Mouse (Mus musculus): Measurements from ENCODE around the gene Zmynd19. TPM values are rescaled to one million over a fixed set of nuclear protein-coding genes. Genes with fewer than 3 reads are reported as not detected.
"Not testable (repeated sequence)": the region's sequence is repeated elsewhere in the genome, so short reads cannot be mapped to it uniquely, and the experiment has no call there.

Zmynd19 gene
- total RNA-seq, 2 experiments from 2014 or later: 43.5 to 45.5 TPM

GRCm38 (mm10) chr2:24934441-24934963 lies 15.1 kb upstream of the Zmynd19 start:
- no peak for DNase-seq (ENCODE audit: extremely low spot score in 1 of 2, low spot score in 2 of 2)

GRCm38 (mm10) chr2:24935057-24935796 lies 14.4 kb upstream of the Zmynd19 start, which contains the start of gene Arrdc1:
Gene Arrdc1, minus strand, starts transcription at chr2:24935252.
- intact Hi-C loops (cut with DNase I): no loop called here
- DNase-seq (ENCODE audit: extremely low spot score in 1 of 2, low spot score in 2 of 2): peak; percentile 85 to 94

More at GRCm38 (mm10) chr2:24934441-24934963, 15.1 kb upstream of the Zmynd19 start:
- intact Hi-C loops (cut with DNase I): no loop called here

GRCm38 (mm10) chr2:24942092-24942491 lies 7.5 kb upstream of the Zmynd19 start:
- intact Hi-C loops (cut with DNase I): no loop called here
- DNase-seq (ENCODE audit: extremely low spot score in 1 of 2, low spot score in 2 of 2): no peak

GRCm38 (mm10) chr2:24944304-24944703 lies 5.3 kb upstream of the Zmynd19 start:
- intact Hi-C loops (cut with DNase I); DNase-seq (ENCODE audit: extremely low spot score in 1 of 2, low spot score in 2 of 2): not testable (repeated sequence)

- intact Hi-C loops (cut with DNase I): no loop called here
- no peak for DNase-seq (ENCODE audit: extremely low spot score in 1 of 2, low spot score in 2 of 2)
Measured at GRCm38 (mm10) chr2:24950189-24950535, 570 bp downstream of the Zmynd19 start.

- DNase-seq (ENCODE audit: extremely low spot score in 1 of 2, low spot score in 2 of 2): no peak
- intact Hi-C loops (cut with DNase I): no loop called here
Measured at GRCm38 (mm10) chr2:24952537-24953055, 3.0 kb downstream of the Zmynd19 start.

GRCm38 (mm10) chr2:24960910-24961309 lies 11.3 kb downstream of the Zmynd19 start:
- peak in 1 of 2 experiments; percentile 45 for DNase-seq (ENCODE audit: extremely low spot score in 1 of 2, low spot score in 2 of 2)

GRCm38 (mm10) chr2:24962304-24963000 lies 12.9 kb downstream of the Zmynd19 start, which contains the start of gene Dph7:
Gene Dph7, plus strand, starts transcription at chr2:24962400.
- peak; percentile 88 to 91 for DNase-seq (ENCODE audit: extremely low spot score in 1 of 2, low spot score in 2 of 2)
- intact Hi-C loops (cut with DNase I): no loop called here

More at GRCm38 (mm10) chr2:24960910-24961309, 11.3 kb downstream of the Zmynd19 start:
- intact Hi-C loops (cut with DNase I): no loop called here

- DNase-seq (ENCODE audit: extremely low spot score in 1 of 2, low spot score in 2 of 2): no peak
- intact Hi-C loops (cut with DNase I): loop anchor here (5.0 kb wide), 1 partner anchor 217 kb away; no protein-coding TSS in a partner anchor
Measured at GRCm38 (mm10) chr2:24970386-24970785, 20.8 kb downstream of the Zmynd19 start.

- not testable (repeated sequence) for DNase-seq (ENCODE audit: extremely low spot score in 1 of 2, low spot score in 2 of 2)
- intact Hi-C loops (cut with DNase I): loop anchor here (5.0 kb wide), 1 partner anchor 213 kb away; no protein-coding TSS in a partner anchor
Measured at GRCm38 (mm10) chr2:24974452-24974851, 24.9 kb downstream of the Zmynd19 start.

- intact Hi-C loops (cut with DNase I): loop anchor here (5.0 kb wide), 1 partner anchor 212 kb away; no protein-coding TSS in a partner anchor
- peak; percentile 96 to 99 for DNase-seq (ENCODE audit: extremely low spot score in 1 of 2, low spot score in 2 of 2)
Measured at GRCm38 (mm10) chr2:24974906-24975703, 25.5 kb downstream of the Zmynd19 start, which contains the start of gene Mrpl41. Gene Mrpl41, minus strand, starts transcription at chr2:24975098.

GRCm38 (mm10) chr2:24975704-24976297 lies 26.2 kb downstream of the Zmynd19 start, which contains the start of gene Pnpla7:
Gene Pnpla7, plus strand, starts transcription at chr2:24976033.
- intact Hi-C loops (cut with DNase I): no loop called here
- DNase-seq (ENCODE audit: extremely low spot score in 1 of 2, low spot score in 2 of 2): peak; percentile 61 to 89

GRCm38 (mm10) chr2:24976960-24977359 lies 27.4 kb downstream of the Zmynd19 start:
- intact Hi-C loops (cut with DNase I): no loop called here
- no peak for DNase-seq (ENCODE audit: extremely low spot score in 1 of 2, low spot score in 2 of 2)

- intact Hi-C loops (cut with DNase I): no loop called here
- no peak for DNase-seq (ENCODE audit: extremely low spot score in 1 of 2, low spot score in 2 of 2)
Measured at GRCm38 (mm10) chr2:24987762-24988161, 38.2 kb downstream of the Zmynd19 start.

- intact Hi-C loops (cut with DNase I): no loop called here
- peak; percentile 20 to 37 for DNase-seq (ENCODE audit: extremely low spot score in 1 of 2, low spot score in 2 of 2)
Measured at GRCm38 (mm10) chr2:24995332-24995731, 45.7 kb downstream of the Zmynd19 start.

GRCm38 (mm10) chr2:24996471-24996870 lies 46.9 kb downstream of the Zmynd19 start:
- intact Hi-C loops (cut with DNase I): no loop called here

GRCm38 (mm10) chr2:25000544-25001235 lies 51.1 kb downstream of the Zmynd19 start:
- intact Hi-C loops (cut with DNase I): no loop called here
- DNase-seq (ENCODE audit: extremely low spot score in 1 of 2, low spot score in 2 of 2): peak in 1 of 2 experiments; percentile 41

More at GRCm38 (mm10) chr2:24996471-24996870, 46.9 kb downstream of the Zmynd19 start:
- no peak for DNase-seq (ENCODE audit: extremely low spot score in 1 of 2, low spot score in 2 of 2)
